ENCODE assay signal across 24 mouse cellular contexts in genomic region chr9:76521640-76522039, GRCm38 (mm10). TPM values are rescaled to one million over a fixed set of nuclear protein-coding genes. Genes with fewer than 3 reads are reported as not detected.
DNase-seq lines count a peak whose midpoint lies in the region; ATAC-seq and TF ChIP-seq lines count a peak whose summit lies in the region.
"Had no signal": no experiment of that assay in that cellular context is flagged by ENCODE, and none has a peak within 500 bp of the region (broad histone marks: within the 10 kb centered on the region; RNA-seq: fewer than 3 reads in every experiment).

No protein-coding gene starts in this region.

- no peak for TF ChIP-seq POLR2A in small intestine, adult 2 months (IDR thresholded peaks at IDR 0.05; ENCODE audit: low read depth, low read length)

- 0 out of 2 replicates have a peak, but pooled peaks have one; percentile 16 for TF ChIP-seq CTCF in lung, embryonic 14.5 days (IDR thresholded peaks at IDR 0.05; ENCODE audit: low read depth)
- no peak for TF ChIP-seq CTCF in lung, postnatal 0 days (IDR thresholded peaks at IDR 0.05)
- TF ChIP-seq CTCF in small intestine, adult 2 months (IDR thresholded peaks at IDR 0.05; ENCODE audit: extremely low read depth, insufficient read length, insufficient replicate concordance, low read depth, low read length) = no peak
- peak; percentile 47 for TF ChIP-seq CTCF in stomach, postnatal 0 days (IDR thresholded peaks at IDR 0.05; ENCODE audit: low read depth)

- H3K4me3 ChIP-seq in lung, embryonic 14.5 days (ENCODE audit: low read depth, low read length) = no peak overlapping the region
- H3K4me3 ChIP-seq in lung, postnatal 0 days (ENCODE audit: low read depth, low read length) = no peak overlapping the region
- H3K4me3 ChIP-seq in intestine, embryonic 14.5 days (ENCODE audit: low read depth, low read length) = no peak overlapping the region
- H3K4me3 ChIP-seq in small intestine, adult 2 months (ENCODE audit: low read depth, low read length) = no peak overlapping the region
- no peak overlapping the region for H3K4me3 ChIP-seq in stomach, postnatal 0 days (ENCODE audit: low read depth, low read length)
- H3K4me3 ChIP-seq: embryonic facial prominence, embryonic 12.5 days; forebrain, embryonic 12.5 days; heart, adult 2 months; heart, embryonic 15.5 days; hindbrain, embryonic 13.5 days had no signal

- WGBS in lung, embryonic 14.5 days = 64% methylated on average over 3 of the region's 3 CpGs
- WGBS in lung, postnatal 0 days = 69% methylated on average over 3 of the region's 3 CpGs
- WGBS in intestine, embryonic 14.5 days = 68% methylated on average over 3 of the region's 3 CpGs
- 35% methylated on average over 3 of the region's 3 CpGs for WGBS in small intestine, adult 2 months
- WGBS in stomach, postnatal 0 days = 62% methylated on average over 3 of the region's 3 CpGs

- ATAC-seq in lung, embryonic 14.5 days (ENCODE audit: insufficient read depth) = no peak
- no peak for ATAC-seq in lung, postnatal 0 days
- peak; percentile 70; the same call in 1 of the 2 replicates for ATAC-seq in intestine, embryonic 14.5 days (replicated peaks; ENCODE audit: low FRiP score, low TSS enrichment, low read depth)
- ATAC-seq in stomach, postnatal 0 days (ENCODE audit: low FRiP score, low TSS enrichment) = peak; percentile 84
- ATAC-seq: CD4-positive, CD25-positive, alpha-beta regulatory T cell, adult 4 months; forebrain, embryonic 16.5 days had no signal

- no peaks in the 10 kb centered on the region for H3K36me3 ChIP-seq in lung, embryonic 14.5 days (ENCODE audit: insufficient read depth)
- no peaks in the 10 kb centered on the region for H3K36me3 ChIP-seq in lung, postnatal 0 days (ENCODE audit: insufficient read depth, low read length)
- H3K36me3 ChIP-seq in intestine, embryonic 14.5 days (ENCODE audit: control insufficient read depth, insufficient read depth, low read length) = no peaks in the 10 kb centered on the region
- H3K36me3 ChIP-seq in small intestine, adult 2 months (ENCODE audit: control insufficient read depth, insufficient read depth, low read length) = 0 out of 2 replicates have a peak, but pooled peaks cover 1% of the 10 kb centered on the region
- no peaks in the 10 kb centered on the region for H3K36me3 ChIP-seq in stomach, postnatal 0 days (ENCODE audit: control insufficient read depth, insufficient read depth, low read length)
- H3K36me3 ChIP-seq: embryonic facial prominence, embryonic 12.5 days; forebrain, embryonic 12.5 days; G1E; heart, embryonic 15.5 days; hindbrain, embryonic 13.5 days had no signal

- H3K27ac ChIP-seq in lung, embryonic 14.5 days (ENCODE audit: low read depth) = no peak overlapping the region
- H3K27ac ChIP-seq in lung, postnatal 0 days (ENCODE audit: low read length) = no peak overlapping the region
- H3K27ac ChIP-seq in intestine, embryonic 14.5 days (ENCODE audit: low read depth) = no peak overlapping the region
- peak overlapping the region; percentile 79 for H3K27ac ChIP-seq in small intestine, adult 2 months (ENCODE audit: insufficient read depth, low read depth, low read length)
- H3K27ac ChIP-seq in stomach, postnatal 0 days (replicated peaks) = peak overlapping the region; percentile 77
- H3K27ac ChIP-seq: embryonic facial prominence, embryonic 12.5 days; forebrain, embryonic 12.5 days; heart, adult 2 months; heart, embryonic 15.5 days; hindbrain, embryonic 13.5 days had no signal

- no peaks in the 10 kb centered on the region for H3K4me1 ChIP-seq in lung, embryonic 14.5 days (ENCODE audit: insufficient read depth)
- peaks cover 5% of the 10 kb centered on the region; the same call in 1 of the 2 replicates for H3K4me1 ChIP-seq in lung, postnatal 0 days (ENCODE audit: insufficient read depth, low read depth, low read length)
- no peaks in the 10 kb centered on the region for H3K4me1 ChIP-seq in intestine, embryonic 14.5 days (replicated peaks; ENCODE audit: control insufficient read depth, insufficient read depth, low read length)
- peaks cover 17% of the 10 kb centered on the region for H3K4me1 ChIP-seq in small intestine, adult 2 months (ENCODE audit: control insufficient read depth, insufficient read depth, insufficient read length, low read length)
- H3K4me1 ChIP-seq in stomach, postnatal 0 days (replicated peaks; ENCODE audit: control insufficient read depth, insufficient read depth) = no peaks in the 10 kb centered on the region
- H3K4me1 ChIP-seq: embryonic facial prominence, embryonic 12.5 days; forebrain, embryonic 12.5 days; hindbrain, embryonic 13.5 days had no signal

- no peaks in the 10 kb centered on the region for H3K27me3 ChIP-seq in lung, embryonic 14.5 days (ENCODE audit: insufficient read depth, low read length)
- H3K27me3 ChIP-seq in lung, postnatal 0 days (replicated peaks; ENCODE audit: insufficient read depth, low read length) = no peaks in the 10 kb centered on the region
- H3K27me3 ChIP-seq in intestine, embryonic 14.5 days (replicated peaks; ENCODE audit: control insufficient read depth, insufficient read depth, low read length) = no peaks in the 10 kb centered on the region
- no peaks in the 10 kb centered on the region for H3K27me3 ChIP-seq in small intestine, adult 2 months (ENCODE audit: control insufficient read depth, insufficient read depth, low read length)
- H3K27me3 ChIP-seq in stomach, postnatal 0 days (ENCODE audit: control insufficient read depth, insufficient read depth, low read length) = no peaks in the 10 kb centered on the region
- H3K27me3 ChIP-seq: embryonic facial prominence, embryonic 12.5 days; forebrain, embryonic 12.5 days; heart, embryonic 15.5 days; hindbrain, embryonic 13.5 days had no signal

- no peak overlapping the region for H3K4me2 ChIP-seq in lung, embryonic 14.5 days
- H3K4me2 ChIP-seq in lung, postnatal 0 days (replicated peaks; ENCODE audit: low read depth, low read length) = no peak overlapping the region
- no peak overlapping the region for H3K4me2 ChIP-seq in intestine, embryonic 14.5 days (ENCODE audit: low read length)
- H3K4me2 ChIP-seq in stomach, postnatal 0 days (replicated peaks; ENCODE audit: low read depth) = no peak overlapping the region
- H3K4me2 ChIP-seq: embryonic facial prominence, embryonic 12.5 days; forebrain, embryonic 12.5 days; heart, embryonic 11.5 days; heart, embryonic 15.5 days; hindbrain, embryonic 13.5 days had no signal

- DNase-seq in lung, embryonic 14.5 days = peak; percentile 25
- no peak for DNase-seq in lung, postnatal 0 days (ENCODE audit: low spot score)
- no peak for DNase-seq in intestine, embryonic 14.5 days (ENCODE audit: low spot score)
- peak; percentile 68 for DNase-seq in stomach, postnatal 0 days (ENCODE audit: low spot score)
- no peak for DNase-seq in cerebellum, adult 11-12 months
- no peak for DNase-seq in gastrocnemius, postnatal 36 days
- DNase-seq: adrenal gland, postnatal 10 days; B cell, adult 2 months; cerebellum, adult 11 months; cerebellum, adult 9-10 months; cerebellum, postnatal 25 days; gastrocnemius, postnatal 10 days; heart, adult 2 months; heart, postnatal 14 days had no signal

- no peaks in the 10 kb centered on the region for H3K9me3 ChIP-seq in lung, embryonic 14.5 days (ENCODE audit: low read depth, low read length)
- no peaks in the 10 kb centered on the region for H3K9me3 ChIP-seq in lung, postnatal 0 days (ENCODE audit: low read length)
- H3K9me3 ChIP-seq in intestine, embryonic 14.5 days (ENCODE audit: control insufficient read depth, low read length) = no peaks in the 10 kb centered on the region
- no peaks in the 10 kb centered on the region for H3K9me3 ChIP-seq in stomach, postnatal 0 days (ENCODE audit: control insufficient read depth, low read length)
- H3K9me3 ChIP-seq: embryonic facial prominence, embryonic 12.5 days; forebrain, embryonic 12.5 days; G1E; heart, embryonic 15.5 days; hindbrain, embryonic 13.5 days had no signal

- TF ChIP-seq EP300 in lung, postnatal 0 days (IDR thresholded peaks at IDR 0.05) = no peak
- no peak for TF ChIP-seq EP300 in stomach, postnatal 0 days (optimal IDR thresholded peaks at IDR 0.05)

- intact Hi-C loops in gastrocnemius, postnatal 36 days (cut with DNase I) = no loop called here

- H3K9ac ChIP-seq in lung, embryonic 14.5 days = no peak overlapping the region
- H3K9ac ChIP-seq in lung, postnatal 0 days (replicated peaks; ENCODE audit: low read depth) = no peak overlapping the region
- H3K9ac ChIP-seq in intestine, embryonic 14.5 days (ENCODE audit: low read length) = no peak overlapping the region
- H3K9ac ChIP-seq in stomach, postnatal 0 days (ENCODE audit: low read length) = no peak overlapping the region
- H3K9ac ChIP-seq: embryonic facial prominence, embryonic 12.5 days; forebrain, embryonic 12.5 days; heart, embryonic 15.5 days; hindbrain, embryonic 13.5 days had no signal

RNA-seq across cellular contexts. Expression of gene Fam83b, which starts 45.3 kb away (rescaled TPM):
- 6.1 and 6.3 TPM in 2 replicates for polyA plus RNA-seq in lung, embryonic 14.5 days (2014; fragmentation: Nextera tagmentation; extraction: Ambion mirVana)
- polyA plus RNA-seq in lung, postnatal 0 days (2015; fragmentation: Nextera tagmentation; extraction: Ambion mirVana) = 0.84 and 0.99 TPM in 2 replicates
- 13.6 and 14.5 TPM in 2 replicates for polyA plus RNA-seq in intestine, embryonic 14.5 days (2014; fragmentation: Nextera tagmentation; extraction: Ambion mirVana)
- polyA plus RNA-seq in small intestine, adult 2 months (2012; rRNA removed) = 0.70 and 6.7 TPM in 2 replicates
- polyA plus RNA-seq in stomach, postnatal 0 days (2015; fragmentation: Nextera tagmentation; extraction: Ambion mirVana) = 4.7 and 5.3 TPM in 2 replicates
- not detected for total RNA-seq in gastrocnemius, postnatal 36 days (2021)
- total RNA-seq: hematopoietic stem cell, adult 5-6 weeks had no signal
- polyA plus RNA-seq: CD4-positive, CD25-positive, alpha-beta regulatory T cell, adult 4 months; forebrain, embryonic 16.5 days; G1E; heart, adult 2 months; hindbrain, embryonic 13.5 days had no signal

Comparison
In these comparisons a context has a peak if more than half of its experiments do, and no peak if none do; other contexts are left out.
1. DNase-seq: peak in lung, embryonic 14.5 days (single experiment) and stomach, postnatal 0 days (single experiment); none in lung, postnatal 0 days (single experiment), intestine, embryonic 14.5 days (single experiment), cerebellum, adult 11-12 months (single experiment) and gastrocnemius, postnatal 36 days (0 of 2).
2. CTCF ChIP-seq: peak in lung, embryonic 14.5 days (single experiment) and stomach, postnatal 0 days (single experiment); none in lung, postnatal 0 days (single experiment) and small intestine, adult 2 months (single experiment).
3. ATAC-seq: peak in intestine, embryonic 14.5 days (single experiment) and stomach, postnatal 0 days (single experiment); none in lung, embryonic 14.5 days (single experiment) and lung, postnatal 0 days (single experiment).
4. H3K27ac ChIP-seq: peak in small intestine, adult 2 months (single experiment) and stomach, postnatal 0 days (single experiment); none in lung, embryonic 14.5 days (single experiment), lung, postnatal 0 days (single experiment) and intestine, embryonic 14.5 days (single experiment).